Mouse (Mus musculus): ENCODE measurements around the gene Cnot6l.

Cnot6l gene

DNA sequence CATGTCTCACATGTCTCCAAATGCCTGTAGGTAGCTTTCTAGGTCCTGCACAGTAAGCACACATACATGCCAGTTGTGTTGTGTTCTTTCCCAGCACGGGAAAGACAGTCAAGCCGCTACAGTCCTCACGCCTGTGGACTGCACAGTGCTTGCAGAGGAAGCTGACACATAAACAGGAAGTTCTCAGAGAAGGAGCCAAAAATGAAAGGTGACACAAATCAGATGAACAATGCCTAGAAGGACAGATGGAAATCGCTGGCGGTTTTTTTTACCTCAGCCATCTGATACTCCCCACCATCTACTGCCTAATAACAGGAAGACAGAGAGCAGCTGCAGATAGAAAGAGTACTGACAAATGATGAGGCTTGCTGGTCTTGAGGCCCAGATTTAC lies at the start of gene Cnot6l:
Gene Cnot6l (minus strand): TSS at position 151 of the 391 bp plus-strand sequence.
- no peak for DNase-seq (ENCODE audit: low spot score)

DNA sequence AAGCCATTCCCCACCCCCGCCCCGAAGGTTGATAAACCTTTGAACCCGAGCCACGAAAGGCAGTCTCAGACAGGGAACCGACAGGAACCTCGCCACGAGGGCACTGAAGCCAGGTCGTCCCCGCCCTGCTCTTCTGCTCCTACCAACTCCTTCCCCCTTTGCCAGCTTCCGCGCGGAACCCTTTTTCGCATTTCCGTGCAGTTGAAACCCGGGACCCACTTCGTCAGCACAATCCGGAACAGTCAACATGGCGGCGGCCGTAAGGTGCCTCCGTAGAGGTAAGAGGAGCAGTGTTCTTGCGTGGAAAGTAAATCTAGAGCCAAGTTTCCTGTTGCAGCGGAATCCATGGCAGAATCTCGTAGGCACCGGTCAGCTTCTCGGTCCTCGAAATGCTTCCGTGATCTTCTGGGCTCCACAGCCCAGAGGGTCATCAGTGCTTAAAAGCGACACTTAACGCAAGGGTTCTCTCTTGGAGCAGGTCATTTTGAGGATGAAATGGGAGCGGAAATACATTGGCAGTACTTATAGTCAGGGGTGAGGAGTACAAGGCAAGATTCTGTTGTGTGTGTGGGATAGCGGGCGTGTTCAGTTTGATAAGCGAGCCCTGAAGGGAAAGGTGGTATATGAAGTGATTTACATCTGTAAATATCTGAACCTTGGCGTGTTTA lies 46.1 kb upstream of the Cnot6l start:
- DNase-seq (ENCODE audit: low spot score): peak; percentile 91

DNA sequence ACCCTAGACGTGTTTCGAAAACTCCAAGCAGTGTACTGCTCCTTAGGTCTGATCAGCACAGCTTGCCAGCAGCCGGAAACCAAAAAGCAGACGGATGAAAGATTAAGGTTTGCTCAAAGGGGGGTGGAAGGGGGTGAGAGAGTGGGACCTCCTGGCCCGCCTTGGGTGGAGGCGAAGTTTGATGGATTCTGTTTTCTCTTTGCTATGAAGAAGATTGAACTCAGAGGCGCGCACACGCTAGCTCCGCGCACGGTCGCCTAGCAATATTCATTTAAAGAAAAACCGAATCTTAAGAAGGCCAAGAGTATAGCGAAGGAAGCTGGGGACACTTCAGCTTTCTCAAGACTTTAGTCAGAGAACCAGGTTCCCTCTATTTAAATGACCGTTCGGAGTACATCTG lies 45.5 kb upstream of the Cnot6l start, which contains the start of gene Mrpl1:
Gene Mrpl1 (plus strand): TSS at position 35 of the 400 bp plus-strand sequence.
- DNase-seq (ENCODE audit: low spot score): peak; percentile 47

- DNase-seq (ENCODE audit: low spot score): no peak
Measured at GRCm38 (mm10) chr5:96208543-96208942, 44.6 kb upstream of the Cnot6l start.

DNA sequence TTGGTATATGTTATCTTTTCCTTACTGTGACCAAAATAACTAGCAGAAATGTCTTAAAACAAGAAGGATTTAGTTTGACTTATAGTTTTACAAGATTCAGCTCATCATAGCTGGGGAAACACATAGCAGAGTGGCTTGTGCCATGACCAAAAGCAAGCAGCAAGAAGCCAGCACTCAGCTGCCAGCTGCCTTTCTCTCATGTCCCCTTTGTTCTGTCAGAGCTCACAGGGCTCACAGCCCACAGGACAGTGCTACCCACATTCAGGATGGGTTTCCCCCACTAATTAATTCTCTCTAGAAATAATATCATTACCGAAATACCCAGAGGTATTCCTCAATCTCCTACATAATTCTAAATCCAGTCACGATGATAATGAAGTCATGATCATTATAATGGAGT lies 43.6 kb upstream of the Cnot6l start:
- no peak for DNase-seq (ENCODE audit: low spot score)

DNA sequence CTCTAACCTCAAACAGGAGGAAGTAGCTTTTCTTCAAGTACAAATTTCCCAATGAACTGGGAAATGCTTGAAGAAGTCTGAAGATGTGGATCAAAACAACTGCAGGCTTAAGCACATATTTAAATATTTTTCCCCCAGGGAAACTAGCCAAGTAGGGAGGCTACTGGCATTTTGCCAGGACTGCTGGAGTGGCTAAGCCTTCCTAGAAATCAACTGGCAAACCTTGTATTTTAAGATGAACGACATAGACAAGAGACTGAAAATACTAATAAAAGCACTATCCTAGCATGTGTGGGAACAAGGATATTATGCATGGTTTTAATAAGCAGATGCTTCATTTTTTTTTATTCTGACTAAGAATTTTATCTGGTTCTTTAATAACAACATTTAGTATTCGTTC lies 42.9 kb upstream of the Cnot6l start:
- DNase-seq (ENCODE audit: low spot score): peak; percentile 57

DNA sequence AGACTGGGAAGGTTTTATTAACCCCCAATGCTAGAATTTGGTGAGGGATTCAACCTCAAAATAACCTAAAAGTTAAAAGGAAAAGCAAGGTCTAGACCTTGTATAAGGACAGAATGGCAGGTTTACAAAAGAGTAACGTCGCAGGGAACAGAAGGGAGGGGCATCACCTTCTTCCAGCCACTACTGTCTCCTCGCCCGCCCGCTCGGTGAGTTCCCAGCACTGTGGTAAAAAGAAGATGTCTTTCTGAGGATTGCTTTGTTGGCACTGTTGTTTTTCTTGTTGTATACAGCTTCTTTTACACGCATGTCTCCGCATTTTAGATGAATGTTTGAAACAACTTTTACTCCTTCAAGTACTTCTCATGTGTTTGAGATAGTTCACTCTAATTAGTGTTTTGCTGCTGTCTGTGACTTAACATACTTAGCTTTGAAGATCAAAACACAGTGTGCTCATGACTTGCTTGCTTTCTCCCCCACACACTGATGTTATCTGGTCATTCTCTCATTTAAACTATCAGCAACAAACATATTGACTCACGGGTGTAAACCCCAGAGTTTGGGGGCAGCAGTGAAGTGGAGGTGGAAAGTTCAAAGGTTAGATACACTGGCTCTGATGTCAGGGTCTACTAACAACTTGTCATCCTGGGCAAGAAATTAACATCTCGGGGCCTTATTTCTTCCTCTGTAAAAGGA lies 37.6 kb upstream of the Cnot6l start:
- no peak for DNase-seq (ENCODE audit: low spot score)

DNA sequence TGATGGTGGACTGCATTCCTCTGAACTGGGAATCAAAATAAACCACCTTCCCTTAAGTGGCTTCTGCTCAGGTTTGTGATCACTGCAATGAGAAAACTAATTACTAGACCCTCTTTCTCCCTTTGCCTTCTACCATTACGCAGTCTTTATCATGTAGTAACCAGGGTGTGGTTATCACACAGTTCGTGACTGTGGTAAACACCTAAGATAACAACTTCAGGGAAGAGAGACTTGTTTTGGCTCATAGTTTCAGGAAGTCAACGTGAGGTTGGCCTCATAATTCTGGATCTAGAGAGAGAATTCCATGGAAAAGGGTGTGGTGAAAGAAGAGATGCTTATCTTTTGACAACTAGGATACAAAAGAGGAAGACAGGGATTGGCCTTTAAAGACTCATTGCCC lies 36.3 kb upstream of the Cnot6l start:
- no peak for DNase-seq (ENCODE audit: low spot score)

DNA sequence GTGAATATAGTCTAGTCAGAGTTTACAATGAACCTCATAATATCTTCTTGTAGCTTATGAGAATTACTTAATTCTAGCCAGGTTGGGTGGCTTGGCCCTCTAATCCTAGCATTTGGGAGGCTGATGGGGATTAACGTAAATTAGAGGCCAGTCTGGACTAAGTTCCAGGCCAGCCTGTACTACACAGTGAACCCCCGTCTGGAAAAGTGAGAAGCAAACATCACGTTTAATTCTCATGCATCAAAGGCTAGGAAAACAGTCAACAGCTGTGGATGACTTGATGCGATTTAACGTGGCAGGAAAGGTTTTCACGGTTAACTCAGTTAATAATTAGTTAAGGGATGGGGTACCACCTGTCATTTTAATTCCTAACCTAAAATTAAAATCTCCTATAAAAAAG lies 34.3 kb upstream of the Cnot6l start:
- DNase-seq (ENCODE audit: low spot score): no peak

DNA sequence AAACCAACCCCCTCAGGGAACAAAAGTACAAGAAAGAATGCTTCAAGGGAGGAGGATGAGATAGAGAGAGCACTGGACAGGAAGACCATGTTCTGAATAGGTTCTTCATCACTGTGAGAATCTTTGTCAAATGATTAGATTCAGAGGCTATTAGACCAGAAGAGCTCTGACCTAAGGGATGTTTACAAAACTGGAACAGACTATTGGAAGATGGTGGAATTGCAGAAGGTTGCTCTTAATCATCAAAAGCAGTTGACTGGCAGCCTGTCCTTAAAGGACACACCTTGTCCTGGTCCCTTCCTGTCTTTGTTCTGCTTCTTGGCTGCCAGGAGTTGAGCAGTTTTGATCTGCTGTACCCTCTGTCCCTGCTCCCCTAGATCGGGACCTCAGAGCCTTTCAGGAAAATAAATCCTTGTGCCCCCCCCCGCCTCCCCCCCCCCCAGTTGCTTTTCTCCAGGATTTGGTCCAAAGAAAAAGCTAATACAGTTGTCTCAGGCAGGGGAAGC lies 32.6 kb upstream of the Cnot6l start:
- no peak for DNase-seq (ENCODE audit: low spot score)

DNA sequence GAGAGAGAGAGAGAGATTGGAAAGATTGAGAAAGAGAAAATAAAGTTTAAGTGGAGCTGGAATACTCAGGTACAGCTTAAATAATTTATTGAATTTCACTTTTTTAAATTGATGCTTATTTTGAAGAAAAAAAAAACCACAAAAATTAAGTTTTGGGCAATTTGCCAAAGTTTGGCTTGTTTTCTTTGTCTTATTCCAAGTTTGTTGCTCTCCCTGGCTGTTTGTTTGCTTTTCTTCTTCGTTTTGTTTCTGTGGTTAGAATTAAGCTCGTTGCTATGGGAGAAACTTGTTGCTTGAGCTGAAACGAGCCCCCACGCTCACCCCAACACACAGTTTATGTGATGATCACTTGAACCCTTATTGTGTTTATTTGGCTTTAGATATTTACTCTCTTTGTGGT lies 27.3 kb upstream of the Cnot6l start:
- DNase-seq (ENCODE audit: low spot score): no peak

- DNase-seq (ENCODE audit: low spot score): no peak
Measured at GRCm38 (mm10) chr5:96189761-96190160, 25.8 kb upstream of the Cnot6l start.

DNA sequence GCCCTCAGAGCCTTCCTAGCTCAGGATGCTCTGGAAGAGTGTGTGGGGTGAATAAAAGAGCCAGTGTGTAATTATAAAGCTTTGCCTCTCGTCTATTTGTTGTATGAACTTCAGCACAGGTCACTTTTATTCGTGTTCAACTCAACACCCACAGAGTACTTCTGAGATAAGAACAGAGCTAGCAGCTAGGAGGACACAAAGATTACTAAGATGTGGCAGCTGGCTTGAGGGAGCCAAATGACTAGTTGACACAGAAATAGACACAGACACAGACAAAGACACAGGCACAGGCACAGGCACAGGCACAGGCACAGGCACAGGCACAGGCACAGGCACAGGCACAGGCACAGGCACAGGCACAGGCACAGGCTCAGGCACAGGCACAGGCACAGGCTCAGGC lies 20.0 kb upstream of the Cnot6l start:
- DNase-seq (ENCODE audit: low spot score): no peak

- DNase-seq (ENCODE audit: low spot score): no peak
Measured at GRCm38 (mm10) chr5:96183211-96183610, 19.2 kb upstream of the Cnot6l start.

DNA sequence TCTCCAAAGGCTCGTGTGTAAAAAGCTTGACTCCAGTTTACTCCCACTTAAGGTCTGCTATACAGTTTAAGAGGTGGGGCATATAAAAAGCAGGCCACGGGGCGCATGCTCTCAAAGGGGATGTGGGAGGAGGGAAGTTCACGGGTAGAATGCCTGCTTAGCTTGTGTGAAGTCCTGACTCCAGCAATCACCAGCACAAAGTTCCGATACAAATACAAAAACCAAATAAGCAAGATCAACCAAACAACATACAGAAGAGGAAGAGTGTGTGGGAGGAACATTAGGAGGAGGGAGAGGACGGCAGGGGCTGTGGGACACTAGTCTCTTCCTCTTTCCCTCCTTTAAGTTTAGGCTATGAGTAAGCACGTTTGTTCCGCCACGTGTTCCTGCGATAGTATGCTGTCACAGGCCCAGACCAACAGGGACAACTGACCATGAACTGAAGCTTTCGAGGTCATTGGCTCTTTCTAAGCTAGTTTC lies 12.9 kb upstream of the Cnot6l start:
- no peak for DNase-seq (ENCODE audit: low spot score)

DNA sequence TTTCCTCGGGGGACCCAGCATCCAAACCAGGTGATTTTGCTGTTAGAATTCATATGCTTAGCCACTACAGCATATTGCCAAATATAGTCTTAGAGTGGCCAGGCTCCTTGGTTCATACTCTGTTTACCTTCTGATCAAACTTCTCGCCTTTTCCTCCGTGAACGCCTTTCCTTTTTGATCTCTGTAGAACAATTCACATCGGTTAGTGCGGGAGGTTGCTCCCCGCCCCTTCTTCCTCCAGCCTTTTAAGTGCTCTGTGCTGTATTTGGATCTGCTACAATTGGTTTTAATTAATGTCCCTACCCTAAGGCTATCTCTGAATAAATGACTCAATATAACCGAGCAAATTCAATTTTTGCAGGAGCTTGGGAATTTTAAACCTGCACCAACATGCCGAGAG lies 12.2 kb upstream of the Cnot6l start:
- no peak for DNase-seq (ENCODE audit: low spot score)

DNA sequence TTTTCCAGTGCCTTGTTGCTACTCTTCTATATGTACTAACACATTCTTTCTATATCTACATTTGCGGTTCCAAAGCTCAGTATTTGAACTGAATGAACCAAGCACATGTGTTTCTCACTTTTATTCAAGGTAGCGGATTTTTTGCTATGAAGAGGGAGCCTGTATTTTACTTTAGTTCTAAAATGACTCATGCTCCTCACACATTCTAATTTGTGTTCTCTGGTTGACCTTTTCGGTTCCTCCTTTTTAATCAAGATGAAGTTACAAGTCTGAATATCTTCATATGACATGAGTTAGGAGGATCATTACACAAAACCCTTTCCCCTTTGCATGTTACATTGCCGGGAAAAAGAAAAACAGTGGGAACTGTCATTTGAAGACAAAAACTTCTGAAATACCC lies 7.8 kb upstream of the Cnot6l start:
- DNase-seq (ENCODE audit: low spot score): no peak

DNA sequence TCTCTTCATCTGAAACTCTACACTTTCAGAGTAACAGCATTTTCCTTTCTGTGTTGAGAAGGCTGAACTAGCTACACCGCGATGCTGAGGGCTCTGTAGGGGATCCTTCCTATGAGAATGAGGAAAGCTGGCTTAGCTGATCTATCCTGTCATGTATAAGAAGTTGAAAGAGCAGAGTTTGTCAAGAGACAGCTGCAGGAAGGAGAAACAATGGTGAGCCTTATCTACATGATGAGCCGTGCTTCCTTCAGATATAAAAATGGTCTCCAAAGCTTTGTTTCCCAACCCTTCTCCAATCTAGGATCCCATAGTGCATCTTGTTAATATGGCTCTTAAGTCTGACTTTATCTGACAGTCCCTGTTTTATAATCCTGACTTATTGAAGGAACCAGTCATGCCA lies 6.5 kb upstream of the Cnot6l start:
- DNase-seq (ENCODE audit: low spot score): no peak

DNA sequence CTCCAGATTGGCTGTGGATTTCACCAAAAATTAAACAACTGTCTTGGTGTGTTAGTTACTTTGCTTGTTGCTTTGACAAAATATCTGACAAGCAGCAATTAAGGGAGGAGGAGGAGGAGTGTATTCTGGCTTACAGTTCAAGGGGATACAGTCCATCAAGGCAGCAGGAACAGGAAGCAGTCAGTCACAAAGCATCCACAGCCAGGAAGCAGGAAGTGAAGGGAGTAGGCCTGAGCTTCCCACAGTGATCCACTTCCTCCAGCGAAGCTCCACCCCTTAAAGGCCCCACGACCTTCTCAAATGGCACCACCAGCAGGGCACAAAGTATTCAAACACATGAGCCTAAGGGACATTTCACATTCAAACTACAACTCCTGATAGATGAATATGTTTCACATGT lies 2.8 kb upstream of the Cnot6l start:
- no peak for DNase-seq (ENCODE audit: low spot score)

- no peak for DNase-seq (ENCODE audit: low spot score)
Measured at GRCm38 (mm10) chr5:96163396-96164020, 463 bp downstream of the Cnot6l start.

- peak; percentile 90 for DNase-seq (ENCODE audit: low spot score)
Measured at GRCm38 (mm10) chr5:96162399-96163331, 1.3 kb downstream of the Cnot6l start.
